Mouse (Mus musculus) intestine, embryonic 14.5 days (tissue): ENCODE results near the gene Rasl10a. TPM values are rescaled to one million over a fixed set of nuclear protein-coding genes. Genes with fewer than 3 reads are reported as not detected.

Experiments
- ATAC-seq: fragments of 200-750 bp; cut with Nextera tagmentation; replicated peaks from 2 replicates; pipeline ENCODE4 v1.8.0; 2017; ENCODE audit warnings: low read depth, moderate number of reproducible peaks, moderate TSS enrichment, moderate library complexity; ENCODE audit not compliant: low FRiP score, low TSS enrichment
- DNase-seq: peaks from one replicate; pipeline ENCODE4 v3.0.0-alpha.2; 2018; ENCODE audit warnings: low spot score
- H3K27ac ChIP-seq: fragments of 300-500 bp; sonication (generic); 2 replicates; pipeline ENCODE4 v1.5.1; 2014; ENCODE audit warnings: low read depth, mild to moderate bottlenecking, control low read depth
- H3K27me3 ChIP-seq: fragments of 300-500 bp; sonication (generic); replicated peaks from 2 replicates; pipeline ENCODE4 v1.6.1; 2014; ENCODE audit warnings: low read length, control low read depth; ENCODE audit not compliant: control insufficient read depth, insufficient read depth
- H3K36me3 ChIP-seq: fragments of 300-500 bp; sonication (generic); 2 replicates; pipeline ENCODE4 v1.6.1; 2014; ENCODE audit warnings: low read length, control low read depth; ENCODE audit not compliant: control insufficient read depth, insufficient read depth
- H3K4me1 ChIP-seq: fragments of 300-500 bp; sonication (generic); replicated peaks from 2 replicates; pipeline ENCODE4 v1.6.1; 2014; ENCODE audit warnings: low read length, control low read depth, mixed read lengths; ENCODE audit not compliant: control insufficient read depth, insufficient read depth
- H3K4me2 ChIP-seq: fragments of 300-500 bp; sonication (generic); 2 replicates; pipeline ENCODE4 v1.6.1; 2014; ENCODE audit warnings: low read length
- H3K4me3 ChIP-seq: fragments of 300-500 bp; sonication (generic); 2 replicates; pipeline ENCODE4 v1.5.1; 2014; ENCODE audit warnings: low read depth, low read length, control low read depth, mixed read lengths
- H3K9ac ChIP-seq: fragments of 300-500 bp; sonication (generic); 2 replicates; pipeline ENCODE4 v1.6.1; 2014; ENCODE audit warnings: mild to moderate bottlenecking, low read length
- H3K9me3 ChIP-seq: fragments of 300-500 bp; sonication (generic); 2 replicates; pipeline ENCODE4 v1.6.1; 2016; ENCODE audit warnings: low read length, control low read depth; ENCODE audit not compliant: control insufficient read depth
- WGBS: fragments of 180-500 bp; shearing (Covaris S2); extraction: QIAGEN DNeasy Blood & Tissue Kit; methylation state at CpG from one replicate; pipeline ENCODE4 v1.1.7; 2014; 5-methylcytosine and 5-hydroxymethylcytosine counted together
- polyA plus RNA-seq: library from polyadenylated mRNA; unstranded; fragments of >200 nt; fragmentation: Nextera tagmentation; extraction: Ambion mirVana; gene quantifications from 2 replicates; pipeline ENCODE4 v1.2.1, GENCODE M21; 2014

Gene Rasl10a
- polyA plus RNA-seq = 1.1 and 1.9 TPM in 2 replicates

DNA sequence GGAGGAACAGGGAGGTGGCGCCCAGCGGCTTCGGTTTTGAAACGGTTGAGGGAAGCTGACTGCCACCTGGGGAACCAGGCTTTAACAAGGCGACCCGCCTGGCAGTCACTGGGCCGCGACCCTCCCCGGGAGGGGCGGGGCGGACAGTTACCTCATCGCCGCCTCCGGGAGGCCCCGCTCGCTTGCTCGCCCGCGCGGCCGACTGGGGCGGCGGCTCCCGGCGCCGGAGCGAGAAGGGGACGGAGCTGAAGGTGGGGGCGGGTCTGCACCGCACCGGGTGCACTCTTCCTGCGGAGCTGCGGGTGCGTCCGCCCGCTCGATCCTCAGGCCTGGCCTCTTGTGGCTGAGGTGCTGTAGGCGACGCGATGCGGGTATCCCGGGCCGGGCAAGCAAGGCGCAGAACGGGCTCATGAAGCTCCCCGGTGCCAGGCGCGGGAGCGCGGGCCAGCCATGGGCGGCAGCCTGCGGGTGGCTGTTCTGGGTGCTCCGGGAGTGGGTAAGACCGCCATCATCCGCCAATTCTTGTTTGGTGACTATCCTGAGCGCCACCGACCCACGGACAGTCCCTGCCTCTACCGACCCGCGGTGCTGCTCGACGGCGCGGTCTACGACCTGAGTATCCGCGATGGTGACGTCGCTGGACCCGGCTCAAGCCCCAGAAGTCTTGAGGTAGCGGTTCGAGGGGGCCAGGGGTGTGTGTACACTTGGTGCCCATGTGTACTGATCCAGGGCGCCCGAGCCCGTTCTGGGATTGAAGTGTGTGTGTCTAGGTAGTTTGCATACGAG, at the start of gene Rasl10a:
Rasl10a (plus strand) TSS at position 273 of the 786 bp plus-strand sequence.
- peak within 1 kb of the TSS; percentile 45 for H3K4me3 ChIP-seq
- no peaks in the 10 kb centered on the region for H3K36me3 ChIP-seq
- peak within 1 kb of the TSS; percentile 72 for H3K4me2 ChIP-seq
- H3K4me1 ChIP-seq = peaks cover 24% of the 10 kb centered on the region
- H3K27me3 ChIP-seq = peaks cover 76% of the 10 kb centered on the region
- H3K9ac ChIP-seq = peak within 1 kb of the TSS; percentile 39
- DNase-seq = peak; percentile 76
- H3K9me3 ChIP-seq = no peaks in the 10 kb centered on the region
- ATAC-seq = no peak
- H3K27ac ChIP-seq = no peak within 1 kb of the TSS
- 2% methylated on average over 77 of the region's 77 CpGs for WGBS

DNA sequence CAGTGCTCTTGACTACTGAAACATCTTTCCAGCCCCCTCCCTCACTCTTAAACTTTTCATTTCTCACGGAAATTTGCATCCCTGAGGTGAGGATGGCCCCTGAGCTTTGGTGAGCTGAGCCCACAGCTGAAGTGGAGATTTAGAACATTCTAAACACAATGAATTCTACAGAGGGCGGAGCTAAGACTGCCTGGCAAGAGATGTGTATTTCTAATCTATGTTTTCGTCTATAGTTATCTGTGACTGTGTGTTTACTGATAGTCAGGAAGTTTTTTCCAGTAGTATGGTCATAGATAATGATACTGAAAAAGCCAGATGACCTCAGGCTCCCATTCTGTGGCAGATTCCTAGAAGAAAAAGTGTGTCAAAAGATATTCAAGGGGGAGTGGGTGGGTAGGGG, 49.1 kb upstream of the Rasl10a start:
- Histone ChIP-seq H3K9me3 (no peaks in the 10 kb centered on the region), H3K36me3 (peaks cover 12% of the 10 kb centered on the region; the same call in 1 of the 2 replicates), H3K9ac (no peak overlapping the region), H3K4me2 (no peak overlapping the region), H3K4me3 (no peak overlapping the region), H3K27ac (no peak overlapping the region), H3K4me1 (no peaks in the 10 kb centered on the region), H3K27me3 (no peaks in the 10 kb centered on the region)
- ATAC-seq (no peak), DNase-seq (no peak)
- WGBS = 71% methylated on average over 3 of the region's 3 CpGs

DNA sequence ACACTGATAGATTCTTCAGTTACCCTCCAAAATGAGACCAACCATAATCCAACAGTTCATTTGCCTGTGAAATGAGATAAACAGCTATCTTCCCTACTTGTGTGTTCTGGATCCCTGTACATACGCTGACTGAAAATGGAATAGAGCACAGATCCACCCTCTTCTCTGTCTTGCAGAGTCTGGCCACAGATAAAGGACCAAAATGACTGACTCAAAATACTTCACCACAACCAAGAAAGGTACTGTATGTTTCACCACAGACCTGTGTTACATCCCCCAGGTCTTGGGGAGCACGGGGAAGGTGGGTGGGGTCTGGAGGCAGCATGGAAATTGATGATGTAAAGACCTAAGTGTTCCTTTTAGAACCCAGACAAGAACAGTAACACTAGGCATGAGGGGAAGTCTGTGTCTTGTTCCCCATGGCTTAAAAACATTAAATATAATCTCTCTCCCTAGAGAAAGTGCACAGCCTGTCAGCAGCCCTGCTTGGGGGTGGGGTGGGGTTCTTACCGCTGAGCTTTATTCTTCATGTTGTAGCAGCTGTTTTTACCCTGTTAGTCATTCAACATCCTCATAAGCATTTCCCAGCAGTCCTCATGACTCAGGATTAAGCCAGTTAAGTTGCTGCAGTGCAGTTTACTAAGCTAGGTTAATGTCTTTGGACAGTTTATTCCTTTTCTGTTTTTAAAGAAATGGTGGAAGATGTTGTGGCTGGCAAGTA, 48.4 kb upstream of the Rasl10a start:
- no peak for DNase-seq
- Histone ChIP-seq H3K9me3 (no peaks in the 10 kb centered on the region), H3K27ac (no peak overlapping the region), H3K9ac (no peak overlapping the region), H3K27me3 (no peaks in the 10 kb centered on the region), H3K4me1 (no peaks in the 10 kb centered on the region), H3K4me2 (no peak overlapping the region), H3K4me3 (no peak overlapping the region), H3K36me3 (peaks cover 18% of the 10 kb centered on the region; the same call in 1 of the 2 replicates)
- WGBS = 91% methylated on average over 3 of the region's 3 CpGs
- ATAC-seq = no peak

DNA sequence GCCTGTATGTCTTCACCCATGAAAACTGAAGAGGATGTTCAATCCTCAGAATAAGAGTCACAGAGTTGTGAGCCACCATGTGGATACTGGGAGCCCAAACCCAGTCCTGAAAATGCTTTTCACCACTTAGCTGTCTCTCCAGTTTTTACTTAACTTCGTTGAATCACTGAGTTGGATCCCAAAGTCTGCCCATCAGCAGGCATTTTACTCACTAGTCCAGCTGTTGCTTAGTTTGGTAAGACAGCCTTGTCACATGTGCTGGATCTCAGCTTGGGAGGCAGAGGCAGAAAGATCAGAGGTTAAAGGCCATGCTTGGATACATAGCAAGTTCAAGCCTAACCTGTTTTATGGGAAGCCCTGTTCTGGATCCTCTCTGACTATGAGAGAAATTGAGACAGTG, 47.7 kb upstream of the Rasl10a start:
- ATAC-seq (no peak), DNase-seq (no peak)
- no peak overlapping the region for H3K4me2 ChIP-seq
- H3K4me3 ChIP-seq = no peak overlapping the region
- H3K36me3 ChIP-seq = peaks cover 24% of the 10 kb centered on the region
- 97% methylated on average over 1 of the region's 1 CpGs for WGBS
- no peak overlapping the region for H3K27ac ChIP-seq
- H3K4me1 ChIP-seq = no peaks in the 10 kb centered on the region
- H3K27me3 ChIP-seq = no peaks in the 10 kb centered on the region
- no peak overlapping the region for H3K9ac ChIP-seq
- H3K9me3 ChIP-seq = no peaks in the 10 kb centered on the region

DNA sequence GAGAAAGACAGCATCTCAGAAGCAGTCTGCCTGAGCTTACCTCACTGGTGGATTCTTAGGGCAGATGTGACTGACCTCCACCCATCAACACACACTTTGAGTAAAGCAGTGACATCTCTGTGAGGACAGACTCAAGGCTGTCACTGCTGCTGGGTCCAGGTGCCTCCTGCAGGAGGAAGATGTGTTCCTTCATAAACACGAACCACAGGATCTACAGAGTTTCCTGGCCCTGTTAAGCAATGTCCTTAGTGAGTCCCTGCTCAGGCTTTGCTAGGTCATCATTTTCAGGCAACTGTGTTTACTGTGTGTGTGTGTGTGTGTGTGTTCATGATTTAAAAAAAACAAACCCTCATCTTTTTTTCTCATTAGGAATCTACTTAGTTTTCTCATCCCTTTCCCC, 46.4 kb upstream of the Rasl10a start:
- H3K4me3 ChIP-seq = no peak overlapping the region
- H3K9ac ChIP-seq = no peak overlapping the region
- 67% methylated on average over 1 of the region's 1 CpGs for WGBS
- H3K4me1 ChIP-seq = no peaks in the 10 kb centered on the region
- H3K36me3 ChIP-seq = peaks cover 35% of the 10 kb centered on the region
- no peak overlapping the region for H3K27ac ChIP-seq
- DNase-seq (no peak), ATAC-seq (no peak)
- no peaks in the 10 kb centered on the region for H3K27me3 ChIP-seq
- no peaks in the 10 kb centered on the region for H3K9me3 ChIP-seq
- no peak overlapping the region for H3K4me2 ChIP-seq

DNA sequence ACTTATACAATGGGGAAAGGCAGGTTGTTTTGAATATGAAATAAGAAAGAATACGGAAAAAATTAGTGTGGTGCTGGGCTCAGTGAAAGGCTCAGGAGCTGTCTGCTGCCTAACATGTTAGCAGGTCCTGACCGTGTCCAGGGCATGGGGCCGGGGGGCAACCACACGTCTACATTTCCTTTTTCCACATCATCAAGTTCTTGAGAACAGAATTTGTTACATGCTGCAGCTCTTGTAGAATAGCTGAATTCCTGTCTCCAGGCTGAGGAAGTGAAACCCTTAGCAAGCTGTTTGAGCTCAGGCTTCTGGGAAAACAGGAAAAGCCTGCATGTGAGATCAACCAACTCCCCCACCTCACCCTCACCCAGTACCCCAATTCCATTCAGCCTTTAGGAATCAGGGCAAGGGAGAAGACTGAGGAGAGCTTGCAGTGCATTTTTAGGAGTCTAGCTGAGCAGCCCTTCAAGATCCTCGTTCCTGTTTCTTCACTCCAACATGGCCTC, 45.7 kb upstream of the Rasl10a start:
- peaks cover 43% of the 10 kb centered on the region for H3K36me3 ChIP-seq
- H3K27me3 ChIP-seq = no peaks in the 10 kb centered on the region
- H3K4me1 ChIP-seq = no peaks in the 10 kb centered on the region
- H3K27ac ChIP-seq = no peak overlapping the region
- H3K9ac ChIP-seq = no peak overlapping the region
- no peak overlapping the region for H3K4me2 ChIP-seq
- no peaks in the 10 kb centered on the region for H3K9me3 ChIP-seq
- ATAC-seq (no peak), DNase-seq (no peak)
- 85% methylated on average over 5 of the region's 5 CpGs for WGBS
- H3K4me3 ChIP-seq = no peak overlapping the region

DNA sequence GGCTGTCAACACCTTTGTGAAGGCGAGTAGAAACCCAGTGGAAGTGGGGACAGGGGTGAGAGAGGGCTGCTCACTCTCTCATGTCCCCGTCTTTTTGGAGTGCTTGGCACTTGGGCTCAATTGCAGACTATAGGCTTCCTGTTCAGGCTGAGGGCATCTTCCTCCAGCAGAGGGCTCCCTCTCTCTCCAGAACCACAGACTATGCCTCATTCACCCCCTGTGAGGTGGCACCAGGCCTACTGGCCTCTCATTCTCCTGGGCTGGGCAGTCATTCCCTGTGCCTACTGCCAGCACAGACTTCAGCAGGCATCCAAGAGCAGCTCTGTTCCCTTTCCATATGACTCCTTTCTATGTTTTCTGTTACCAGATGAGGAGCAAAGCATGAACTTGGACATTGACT, 42.2 kb upstream of the Rasl10a start:
- no peak overlapping the region for H3K4me2 ChIP-seq
- ATAC-seq = no peak
- H3K4me1 ChIP-seq = no peaks in the 10 kb centered on the region
- no peak overlapping the region for H3K9ac ChIP-seq
- no peaks in the 10 kb centered on the region for H3K9me3 ChIP-seq
- DNase-seq = peak; percentile 53
- H3K27ac ChIP-seq = no peak overlapping the region
- H3K36me3 ChIP-seq = peaks cover 73% of the 10 kb centered on the region
- H3K27me3 ChIP-seq = no peaks in the 10 kb centered on the region
- no peak overlapping the region for H3K4me3 ChIP-seq
- WGBS = 55% methylated on average over 2 of the region's 2 CpGs

DNA sequence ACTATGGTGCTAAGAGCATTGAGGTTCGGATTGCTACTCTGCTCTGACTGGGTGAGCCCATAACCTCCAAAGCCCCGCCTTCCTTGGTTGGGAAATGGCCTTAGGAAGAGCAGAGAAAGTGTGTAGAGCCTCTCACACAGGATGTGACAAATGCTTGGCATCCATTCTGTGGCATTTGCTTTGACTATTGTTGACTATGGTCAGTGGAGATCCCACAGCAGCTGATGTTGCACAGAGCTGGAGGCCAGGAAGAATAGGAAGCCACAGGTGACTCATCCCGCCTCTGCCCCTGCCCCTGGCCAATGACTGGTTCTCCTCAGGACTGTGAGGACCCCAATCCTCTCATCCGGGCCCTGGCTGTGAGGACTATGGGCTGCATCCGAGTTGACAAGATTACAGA, 41.6 kb upstream of the Rasl10a start:
- no peaks in the 10 kb centered on the region for H3K27me3 ChIP-seq
- no peaks in the 10 kb centered on the region for H3K9me3 ChIP-seq
- no peak overlapping the region for H3K9ac ChIP-seq
- no peak overlapping the region for H3K27ac ChIP-seq
- ATAC-seq (no peak), DNase-seq (no peak)
- H3K4me3 ChIP-seq = no peak overlapping the region
- peaks cover 74% of the 10 kb centered on the region for H3K36me3 ChIP-seq
- 90% methylated on average over 5 of the region's 5 CpGs for WGBS
- H3K4me2 ChIP-seq = no peak overlapping the region
- no peaks in the 10 kb centered on the region for H3K4me1 ChIP-seq
